Mouse (Mus musculus): ENCODE results near the gene Sugct. TPM values are rescaled to one million over a fixed set of nuclear protein-coding genes. Genes with fewer than 3 reads are reported as not detected.

Gene Sugct
- polyA plus RNA-seq, 1 experiment from 2014 or later: 6.0 TPM

DNA sequence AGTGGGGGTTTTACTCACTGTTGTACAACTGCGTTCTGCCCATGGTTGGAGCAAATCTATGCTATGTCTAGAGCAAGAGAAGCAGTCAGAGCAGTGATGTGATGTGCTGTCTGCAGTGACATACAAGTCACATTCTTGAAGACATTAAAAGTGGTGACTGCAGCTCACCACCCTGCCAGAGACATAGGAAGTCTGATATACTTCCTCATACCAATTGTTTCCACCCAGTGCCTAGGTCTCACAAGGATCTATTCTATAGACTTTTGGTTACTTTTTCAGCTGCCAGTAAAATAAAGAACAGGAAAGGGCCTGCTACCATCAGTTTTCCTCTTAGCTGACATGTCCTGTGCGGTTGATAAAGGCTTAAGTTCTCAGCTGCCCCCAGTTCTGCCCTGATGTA, 613.7 kb downstream of the Sugct start:
- Histone ChIP-seq H3K9me3 (ENCODE audit: control insufficient read depth, low read length) (no peaks in the 10 kb centered on the region), H3K27ac (replicated peaks in 1 of 2; ENCODE audit: control insufficient read depth in 1 of 2, insufficient read depth in 1 of 2, low read depth in 2 of 2, low read length in 2 of 2) (no peak overlapping the region), H3K9ac (ENCODE audit: low read length) (no peak overlapping the region), H3K4me1 (ENCODE audit: control insufficient read depth in 2 of 2, insufficient read depth in 2 of 2, low read length in 2 of 2) (no peaks in the 10 kb centered on the region), H3K4me2 (ENCODE audit: low read length) (no peak overlapping the region), H3K36me3 (ENCODE audit: control insufficient read depth, insufficient read depth, low read length) (no peaks in the 10 kb centered on the region), H3K4me3 (ENCODE audit: control insufficient read depth in 1 of 2, insufficient read depth in 1 of 2, low read depth in 1 of 2, low read length in 2 of 2) (no peak overlapping the region), H3K27me3 (ENCODE audit: control insufficient read depth, insufficient read depth, low read length) (no peaks in the 10 kb centered on the region)
- ATAC-seq (ENCODE audit: insufficient number of reproducible peaks, insufficient read depth, low FRiP score, low read depth): no peak
- WGBS: 62% methylated on average over 2 of the region's 2 CpGs

DNA sequence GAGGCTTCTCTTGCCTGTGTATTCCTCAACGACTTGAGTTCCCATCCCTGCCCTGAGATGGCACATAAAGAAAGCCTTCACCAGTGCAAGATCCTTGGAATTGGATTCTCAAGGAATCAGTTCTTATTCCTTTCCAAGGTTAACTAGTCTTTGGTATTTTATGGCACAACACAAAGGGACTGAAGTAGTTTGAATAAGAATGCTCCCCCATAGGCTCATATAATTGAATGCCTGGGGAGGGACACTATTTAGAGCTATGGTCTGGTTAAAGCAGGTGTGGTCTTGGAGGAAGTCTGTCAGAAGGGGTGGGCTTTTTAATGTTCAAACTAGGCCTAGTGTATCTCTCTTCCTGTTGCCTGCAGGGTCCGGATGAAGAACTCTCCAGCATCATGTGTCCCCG, 629.8 kb downstream of the Sugct start:
- 67% methylated on average over 3 of the region's 3 CpGs for WGBS
- H3K4me1 ChIP-seq (ENCODE audit: control insufficient read depth in 2 of 2, insufficient read depth in 2 of 2, low read length in 2 of 2): no peaks in the 10 kb centered on the region

DNA sequence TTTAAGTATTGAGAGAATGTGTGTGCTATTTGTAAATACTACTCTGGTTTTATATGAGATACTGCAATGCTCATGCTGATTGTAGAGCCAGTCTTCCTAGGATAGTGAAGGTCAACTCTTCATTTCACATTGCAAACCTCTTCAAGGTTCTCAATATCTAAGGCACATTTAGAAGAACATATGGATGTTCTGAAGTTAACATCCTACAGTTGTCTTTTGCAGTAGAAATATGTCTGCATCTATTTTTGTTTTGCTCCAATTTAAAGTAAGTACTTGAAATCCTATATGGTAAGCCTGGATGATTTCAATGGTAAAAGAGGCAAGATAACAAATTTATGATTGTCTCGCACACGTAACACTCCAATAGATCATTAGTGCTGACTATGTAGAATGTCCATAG, 638.7 kb downstream of the Sugct start:
- Histone ChIP-seq H3K27me3 (ENCODE audit: control insufficient read depth, insufficient read depth, low read length) (no peaks in the 10 kb centered on the region), H3K4me2 (ENCODE audit: low read length) (no peak overlapping the region), H3K4me3 (ENCODE audit: control insufficient read depth in 1 of 2, insufficient read depth in 1 of 2, low read depth in 1 of 2, low read length in 2 of 2) (no peak overlapping the region), H3K36me3 (ENCODE audit: control insufficient read depth, insufficient read depth, low read length) (no peaks in the 10 kb centered on the region), H3K27ac (replicated peaks in 1 of 2; ENCODE audit: control insufficient read depth in 1 of 2, insufficient read depth in 1 of 2, low read depth in 2 of 2, low read length in 2 of 2) (no peak overlapping the region), H3K9me3 (ENCODE audit: control insufficient read depth, low read length) (no peaks in the 10 kb centered on the region), H3K9ac (ENCODE audit: low read length) (no peak overlapping the region), H3K4me1 (ENCODE audit: control insufficient read depth in 2 of 2, insufficient read depth in 2 of 2, low read length in 2 of 2) (no peaks in the 10 kb centered on the region)
- no peak for ATAC-seq (ENCODE audit: insufficient number of reproducible peaks, insufficient read depth, low FRiP score, low read depth)
- WGBS: 93% methylated on average over 2 of the region's 2 CpGs

More for the DNA sequence above, 629.8 kb downstream of the Sugct start:
- ATAC-seq (ENCODE audit: insufficient number of reproducible peaks, insufficient read depth, low FRiP score, low read depth): no peak
- H3K27ac ChIP-seq (replicated peaks in 1 of 2; ENCODE audit: control insufficient read depth in 1 of 2, insufficient read depth in 1 of 2, low read depth in 2 of 2, low read length in 2 of 2): no peak overlapping the region
- no peak overlapping the region for H3K4me2 ChIP-seq (ENCODE audit: low read length)
- no peak overlapping the region for H3K4me3 ChIP-seq (ENCODE audit: control insufficient read depth in 1 of 2, insufficient read depth in 1 of 2, low read depth in 1 of 2, low read length in 2 of 2)
- H3K9ac ChIP-seq (ENCODE audit: low read length): no peak overlapping the region
- no peaks in the 10 kb centered on the region for H3K36me3 ChIP-seq (ENCODE audit: control insufficient read depth, insufficient read depth, low read length)
- no peaks in the 10 kb centered on the region for H3K27me3 ChIP-seq (ENCODE audit: control insufficient read depth, insufficient read depth, low read length)
- no peaks in the 10 kb centered on the region for H3K9me3 ChIP-seq (ENCODE audit: control insufficient read depth, low read length)

DNA sequence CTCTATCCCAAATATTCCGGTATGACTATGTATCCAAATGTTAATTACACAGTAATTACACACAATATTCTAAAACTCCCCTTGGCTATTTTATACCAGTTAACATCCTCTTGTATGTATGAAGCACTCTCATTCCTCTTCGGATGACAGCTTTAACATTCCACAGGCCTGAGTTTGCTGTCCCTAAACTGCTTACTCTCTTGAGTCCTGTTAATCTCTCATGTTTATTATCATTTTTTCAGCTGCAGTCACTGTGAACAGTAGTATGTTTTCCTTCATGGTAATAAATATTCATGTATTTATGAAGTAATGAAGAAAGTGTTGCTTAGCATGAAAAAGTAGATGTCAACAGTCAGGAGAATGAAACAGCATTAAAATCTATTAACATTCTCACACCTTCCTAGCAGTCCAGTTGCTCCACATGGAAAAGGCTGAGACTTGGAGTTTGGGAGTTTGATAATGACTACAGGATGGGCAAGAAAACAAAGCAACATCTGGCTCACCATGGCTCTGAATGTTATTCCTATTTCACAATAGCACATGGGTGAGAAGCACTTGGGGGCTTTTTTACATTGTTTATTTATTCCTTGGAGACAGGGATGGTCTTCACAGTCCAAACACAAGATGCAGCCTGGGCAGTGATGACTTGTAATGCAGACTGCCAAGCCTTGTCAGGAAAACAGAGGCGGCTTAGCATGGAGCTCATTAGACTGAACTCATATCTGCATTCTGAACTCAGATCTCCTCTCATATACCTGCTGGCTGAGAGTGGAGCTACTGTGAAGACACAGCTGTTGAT, 651.7 kb downstream of the Sugct start:
- Histone ChIP-seq H3K4me3 (ENCODE audit: control insufficient read depth in 1 of 2, insufficient read depth in 1 of 2, low read depth in 1 of 2, low read length in 2 of 2) (no peak overlapping the region), H3K9me3 (ENCODE audit: control insufficient read depth, low read length) (no peaks in the 10 kb centered on the region), H3K9ac (ENCODE audit: low read length) (no peak overlapping the region), H3K36me3 (ENCODE audit: control insufficient read depth, insufficient read depth, low read length) (no peaks in the 10 kb centered on the region), H3K27ac (replicated peaks in 1 of 2; ENCODE audit: control insufficient read depth in 1 of 2, insufficient read depth in 1 of 2, low read depth in 2 of 2, low read length in 2 of 2) (no peak overlapping the region), H3K4me1 (ENCODE audit: control insufficient read depth in 2 of 2, insufficient read depth in 2 of 2, low read length in 2 of 2) (no peaks in the 10 kb centered on the region), H3K27me3 (ENCODE audit: control insufficient read depth, insufficient read depth, low read length) (no peaks in the 10 kb centered on the region), H3K4me2 (ENCODE audit: low read length) (no peak overlapping the region)
- 75% methylated on average over 3 of the region's 3 CpGs for whole genome bisulfite sequencing
- ATAC-seq (ENCODE audit: insufficient number of reproducible peaks, insufficient read depth, low FRiP score, low read depth): no peak

DNA sequence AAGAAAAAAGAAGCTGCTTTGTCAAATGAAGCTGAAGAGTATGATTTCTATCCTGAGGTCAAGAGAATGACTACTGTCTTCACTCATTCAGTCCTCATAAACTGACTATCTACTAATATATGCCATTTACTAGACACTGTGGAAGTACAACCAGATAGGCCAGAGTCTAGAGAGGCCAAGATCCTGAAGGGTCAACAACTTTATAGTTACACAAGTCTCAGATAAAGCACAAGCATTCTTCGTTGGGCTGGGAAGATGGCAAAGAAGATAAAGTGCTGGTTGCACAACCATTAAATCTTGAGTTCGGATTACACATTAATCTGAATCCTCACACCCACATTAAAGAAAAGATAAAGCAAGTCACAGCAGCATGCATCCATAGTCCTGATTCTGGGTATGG, 653.0 kb downstream of the Sugct start:
- Histone ChIP-seq H3K27me3 (ENCODE audit: control insufficient read depth, insufficient read depth, low read length) (no peaks in the 10 kb centered on the region), H3K36me3 (ENCODE audit: control insufficient read depth, insufficient read depth, low read length) (no peaks in the 10 kb centered on the region), H3K9ac (ENCODE audit: low read length) (no peak overlapping the region), H3K4me2 (ENCODE audit: low read length) (no peak overlapping the region), H3K27ac (replicated peaks in 1 of 2; ENCODE audit: control insufficient read depth in 1 of 2, insufficient read depth in 1 of 2, low read depth in 2 of 2, low read length in 2 of 2) (no peak overlapping the region), H3K4me3 (ENCODE audit: control insufficient read depth in 1 of 2, insufficient read depth in 1 of 2, low read depth in 1 of 2, low read length in 2 of 2) (no peak overlapping the region), H3K9me3 (ENCODE audit: control insufficient read depth, low read length) (no peaks in the 10 kb centered on the region), H3K4me1 (ENCODE audit: control insufficient read depth in 2 of 2, insufficient read depth in 2 of 2, low read length in 2 of 2) (no peaks in the 10 kb centered on the region)
- no peak for ATAC-seq (ENCODE audit: insufficient number of reproducible peaks, insufficient read depth, low FRiP score, low read depth)
- 71% methylated on average over 2 of the region's 2 CpGs for WGBS

DNA sequence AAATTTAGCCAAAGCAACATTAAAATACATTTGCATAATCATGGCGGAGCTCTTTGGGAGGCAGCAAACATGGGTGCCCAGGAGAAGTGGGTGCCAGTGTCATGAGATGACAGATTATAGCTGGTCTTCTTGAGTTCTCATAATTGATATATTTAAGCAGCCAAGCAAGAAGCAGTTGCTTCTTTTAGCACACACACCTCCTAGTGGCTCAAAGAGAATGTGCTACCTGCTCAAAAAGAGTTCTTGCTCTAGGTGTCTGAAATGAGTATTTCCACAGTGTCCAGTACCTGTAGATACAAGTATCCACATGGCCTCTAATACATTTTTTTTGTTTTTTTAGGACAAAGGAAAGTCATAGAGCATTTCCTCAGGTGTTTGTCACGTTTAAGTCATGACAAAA, 655.6 kb downstream of the Sugct start:
- Histone ChIP-seq H3K4me2 (ENCODE audit: low read length) (no peak overlapping the region), H3K27ac (replicated peaks in 1 of 2; ENCODE audit: control insufficient read depth in 1 of 2, insufficient read depth in 1 of 2, low read depth in 2 of 2, low read length in 2 of 2) (no peak overlapping the region), H3K4me3 (ENCODE audit: control insufficient read depth in 1 of 2, insufficient read depth in 1 of 2, low read depth in 1 of 2, low read length in 2 of 2) (no peak overlapping the region), H3K9me3 (ENCODE audit: control insufficient read depth, low read length) (no peaks in the 10 kb centered on the region), H3K36me3 (ENCODE audit: control insufficient read depth, insufficient read depth, low read length) (no peaks in the 10 kb centered on the region), H3K9ac (ENCODE audit: low read length) (no peak overlapping the region), H3K4me1 (ENCODE audit: control insufficient read depth in 2 of 2, insufficient read depth in 2 of 2, low read length in 2 of 2) (no peaks in the 10 kb centered on the region), H3K27me3 (ENCODE audit: control insufficient read depth, insufficient read depth, low read length) (no peaks in the 10 kb centered on the region)
- WGBS: 64% methylated on average over 2 of the region's 2 CpGs
- ATAC-seq (ENCODE audit: insufficient number of reproducible peaks, insufficient read depth, low FRiP score, low read depth): no peak

DNA sequence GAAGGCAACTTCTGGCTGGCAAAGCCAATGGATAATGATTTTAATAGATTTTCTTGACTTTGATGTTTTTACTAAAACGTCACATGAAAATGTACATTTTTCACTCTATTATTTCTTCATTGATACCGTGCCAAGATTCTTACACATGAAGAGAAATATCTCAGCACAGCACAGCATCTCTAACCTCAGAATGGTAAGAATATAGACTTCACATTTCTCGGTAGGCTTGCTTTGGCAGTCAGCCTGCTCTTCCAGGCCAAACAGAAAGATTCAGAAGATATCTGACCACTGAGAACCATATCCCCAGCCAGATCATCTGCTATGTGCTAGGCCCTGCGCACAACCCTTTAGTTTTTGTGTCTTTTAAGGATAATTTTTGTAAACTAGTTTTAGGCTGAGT, 657.0 kb downstream of the Sugct start:
- Histone ChIP-seq H3K36me3 (ENCODE audit: control insufficient read depth, insufficient read depth, low read length) (no peaks in the 10 kb centered on the region), H3K4me1 (ENCODE audit: control insufficient read depth in 2 of 2, insufficient read depth in 2 of 2, low read length in 2 of 2) (no peaks in the 10 kb centered on the region), H3K4me2 (ENCODE audit: low read length) (no peak overlapping the region), H3K4me3 (ENCODE audit: control insufficient read depth in 1 of 2, insufficient read depth in 1 of 2, low read depth in 1 of 2, low read length in 2 of 2) (no peak overlapping the region), H3K9me3 (ENCODE audit: control insufficient read depth, low read length) (no peaks in the 10 kb centered on the region), H3K27me3 (ENCODE audit: control insufficient read depth, insufficient read depth, low read length) (no peaks in the 10 kb centered on the region), H3K27ac (replicated peaks in 1 of 2; ENCODE audit: control insufficient read depth in 1 of 2, insufficient read depth in 1 of 2, low read depth in 2 of 2, low read length in 2 of 2) (no peak overlapping the region), H3K9ac (ENCODE audit: low read length) (no peak overlapping the region)
- WGBS: 79% methylated on average over 4 of the region's 4 CpGs
- no peak for ATAC-seq (ENCODE audit: insufficient number of reproducible peaks, insufficient read depth, low FRiP score, low read depth)

DNA sequence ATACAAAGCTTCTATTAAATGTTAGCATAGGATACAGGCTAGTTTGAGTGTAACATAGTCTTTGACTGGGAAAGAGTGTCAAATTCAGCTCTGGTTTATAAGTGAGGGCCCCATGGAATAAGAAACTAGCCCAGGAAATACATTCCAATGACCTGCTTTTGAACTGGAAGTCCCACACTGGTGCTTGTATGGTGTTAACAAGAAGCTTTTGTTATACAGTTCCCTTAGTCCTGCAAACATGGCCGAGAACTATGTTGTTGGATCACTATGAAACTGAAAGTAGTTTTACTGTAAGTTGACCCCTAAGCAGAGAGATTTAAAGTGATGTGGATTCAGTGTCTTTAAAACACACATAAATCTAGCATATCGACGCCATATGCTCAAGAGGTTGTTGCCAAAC, 657.5 kb downstream of the Sugct start:
- WGBS: 81% methylated on average over 3 of the region's 3 CpGs
- ATAC-seq (ENCODE audit: insufficient number of reproducible peaks, insufficient read depth, low FRiP score, low read depth): no peak
- H3K9me3 ChIP-seq (ENCODE audit: control insufficient read depth, low read length): no peaks in the 10 kb centered on the region

More for the DNA sequence above, 657.5 kb downstream of the Sugct start:
- no peaks in the 10 kb centered on the region for H3K4me1 ChIP-seq (ENCODE audit: control insufficient read depth in 2 of 2, insufficient read depth in 2 of 2, low read length in 2 of 2)
- no peak overlapping the region for H3K4me3 ChIP-seq (ENCODE audit: control insufficient read depth in 1 of 2, insufficient read depth in 1 of 2, low read depth in 1 of 2, low read length in 2 of 2)
- H3K27ac ChIP-seq (replicated peaks in 1 of 2; ENCODE audit: control insufficient read depth in 1 of 2, insufficient read depth in 1 of 2, low read depth in 2 of 2, low read length in 2 of 2): no peak overlapping the region
- H3K36me3 ChIP-seq (ENCODE audit: control insufficient read depth, insufficient read depth, low read length): no peaks in the 10 kb centered on the region
- H3K9ac ChIP-seq (ENCODE audit: low read length): no peak overlapping the region
- H3K4me2 ChIP-seq (ENCODE audit: low read length): no peak overlapping the region
- H3K27me3 ChIP-seq (ENCODE audit: control insufficient read depth, insufficient read depth, low read length): no peaks in the 10 kb centered on the region
